Mouse (Mus musculus) splenic B cell, adult 2 months (primary cell): Measurements from ENCODE around the gene Gm13697.
"Not testable (repeated sequence)": the region's sequence is repeated elsewhere in the genome, so short reads cannot be mapped to it uniquely, and the experiment has no call there.

Experiments used
- DNase-seq: peaks from one replicate; pipeline ENCODE4 v3.0.0-alpha.2; 2011; ENCODE audit warnings: low read depth, low spot score
- H3K27me3 ChIP-seq: 2 replicates; pipeline ENCODE4 v1.6.1; 2012; ENCODE audit warnings: mild to moderate bottlenecking, low read length, moderate library complexity, mixed read lengths; ENCODE audit not compliant: control insufficient read depth, poor library complexity, insufficient read depth, severe bottlenecking
- H3K36me3 ChIP-seq: 2 replicates; pipeline ENCODE4 v1.6.1; 2012; ENCODE audit warnings: mild to moderate bottlenecking, low read length, moderate library complexity, mixed read lengths; ENCODE audit not compliant: control insufficient read depth, poor library complexity, insufficient read depth, severe bottlenecking

Gm13697 gene

GRCm38 (mm10) chr2:83984443-83984842 is at the start of gene Gm13697:
Gene Gm13697 (plus strand): TSS chr2:83984743.
- DNase-seq, H3K36me3 ChIP-seq, H3K27me3 ChIP-seq: not testable (repeated sequence)

- DNase-seq, result peak; percentile 76
- H3K27me3 ChIP-seq, result no peaks in the 10 kb centered on the region
- no peaks in the 10 kb centered on the region for H3K36me3 ChIP-seq
Observed at GRCm38 (mm10) chr2:83940931-83941361, 43.6 kb upstream of the Gm13697 start, which contains the start of gene Zswim2. Gene Zswim2 (minus strand): TSS chr2:83941228.

GRCm38 (mm10) chr2:83941378-83941777 is 43.2 kb upstream of the Gm13697 start:
- H3K36me3 ChIP-seq, result no peaks in the 10 kb centered on the region
- no peak for DNase-seq

GRCm38 (mm10) chr2:83941792-83942191 is 42.8 kb upstream of the Gm13697 start:
- no peak for DNase-seq

More at GRCm38 (mm10) chr2:83941378-83941777, 43.2 kb upstream of the Gm13697 start:
- H3K27me3 ChIP-seq, result no peaks in the 10 kb centered on the region

GRCm38 (mm10) chr2:83955393-83955792 is 29.1 kb upstream of the Gm13697 start, which contains the start of gene Gm13698:
Gene Gm13698 (plus strand): TSS chr2:83955693.
- not testable (repeated sequence) for H3K27me3 ChIP-seq, DNase-seq, H3K36me3 ChIP-seq

More at GRCm38 (mm10) chr2:83941792-83942191, 42.8 kb upstream of the Gm13697 start:
- Histone ChIP-seq H3K36me3 (no peaks in the 10 kb centered on the region), H3K27me3 (no peaks in the 10 kb centered on the region)

- not testable (repeated sequence) for H3K36me3 ChIP-seq, H3K27me3 ChIP-seq, DNase-seq
Observed at GRCm38 (mm10) chr2:83961203-83961602, 23.3 kb upstream of the Gm13697 start, which contains the start of gene Gm13693. Gene Gm13693 (plus strand): TSS chr2:83961503.

- DNase-seq, H3K36me3 ChIP-seq: not testable (repeated sequence)
Observed at GRCm38 (mm10) chr2:83967013-83967412, 17.5 kb upstream of the Gm13697 start, which contains the start of gene Gm13695. Gene Gm13695 (plus strand): TSS chr2:83967313.

GRCm38 (mm10) chr2:83972823-83973222 is 11.7 kb upstream of the Gm13697 start, which contains the start of gene Gm13696:
Gene Gm13696 (plus strand): TSS chr2:83973123.
- DNase-seq, H3K36me3 ChIP-seq, H3K27me3 ChIP-seq: not testable (repeated sequence)

More at GRCm38 (mm10) chr2:83967013-83967412, 17.5 kb upstream of the Gm13697 start, which contains the start of gene Gm13695:
- H3K27me3 ChIP-seq, result not testable (repeated sequence)

- H3K36me3 ChIP-seq, H3K27me3 ChIP-seq, DNase-seq: not testable (repeated sequence)
Observed at GRCm38 (mm10) chr2:83978633-83979032, 5.9 kb upstream of the Gm13697 start, which contains the start of gene Gm13694. Gene Gm13694 (plus strand): TSS chr2:83978933.

- DNase-seq, H3K36me3 ChIP-seq, H3K27me3 ChIP-seq: not testable (repeated sequence)
Observed at GRCm38 (mm10) chr2:83990253-83990652, 5.7 kb downstream of the Gm13697 start, which contains the start of gene Gm13691. Gene Gm13691 (plus strand): TSS chr2:83990553.

- H3K36me3 ChIP-seq, H3K27me3 ChIP-seq: not testable (repeated sequence)
- peak; percentile 38 for DNase-seq
Observed at GRCm38 (mm10) chr2:83993639-83994255, 9.2 kb downstream of the Gm13697 start.

- not testable (repeated sequence) for DNase-seq, H3K36me3 ChIP-seq, H3K27me3 ChIP-seq
Observed at GRCm38 (mm10) chr2:83994526-83994925, 10.0 kb downstream of the Gm13697 start.

- DNase-seq, result no peak
Observed at GRCm38 (mm10) chr2:84008913-84009312, 24.4 kb downstream of the Gm13697 start.

GRCm38 (mm10) chr2:84009818-84010217 is 25.3 kb downstream of the Gm13697 start:
- H3K27me3 ChIP-seq, result no peaks in the 10 kb centered on the region
- H3K36me3 ChIP-seq, result no peaks in the 10 kb centered on the region
- no peak for DNase-seq

More at GRCm38 (mm10) chr2:84008913-84009312, 24.4 kb downstream of the Gm13697 start:
- no peaks in the 10 kb centered on the region for H3K27me3 ChIP-seq
- no peaks in the 10 kb centered on the region for H3K36me3 ChIP-seq

- DNase-seq, result no peak
- Histone ChIP-seq H3K36me3 (no peaks in the 10 kb centered on the region), H3K27me3 (no peaks in the 10 kb centered on the region)
Observed at GRCm38 (mm10) chr2:84014572-84014971, 30.0 kb downstream of the Gm13697 start.
